Mouse (Mus musculus) hindbrain, postnatal 0 days (tissue): ENCODE data around the gene Sh3pxd2a. TPM values are rescaled to one million over a fixed set of nuclear protein-coding genes. Genes with fewer than 3 reads are reported as not detected.

ENCODE experiments used
- ATAC-seq: fragments of 200-750 bp; cut with Nextera tagmentation; 2 replicates; pipeline ENCODE4 v1.8.0; 2017; ENCODE audit warnings: mild to moderate bottlenecking, moderate TSS enrichment, moderate library complexity
- DNase-seq: peaks from one replicate; pipeline ENCODE4 v3.0.0-alpha.2; 2015; ENCODE audit warnings: low spot score
- H3K27ac ChIP-seq: fragments of 300-500 bp; sonication (generic); 2 replicates; pipeline ENCODE4 v1.5.1; 2014; ENCODE audit warnings: mild to moderate bottlenecking
- H3K27me3 ChIP-seq: fragments of 300-500 bp; sonication (generic); 2 replicates; pipeline ENCODE4 v1.6.1; 2014; ENCODE audit warnings: low read length, mixed read lengths; ENCODE audit not compliant: insufficient read depth
- H3K36me3 ChIP-seq: fragments of 300-500 bp; sonication (generic); 2 replicates; pipeline ENCODE4 v1.6.1; 2014; ENCODE audit warnings: low read length, mixed read lengths; ENCODE audit not compliant: insufficient read depth
- H3K4me1 ChIP-seq: fragments of 300-500 bp; sonication (generic); 2 replicates; pipeline ENCODE4 v1.6.1; 2014; ENCODE audit warnings: antibody characterized with exemption, low read length, mixed read lengths; ENCODE audit not compliant: insufficient read depth
- H3K4me2 ChIP-seq: fragments of 300-500 bp; sonication (generic); 2 replicates; pipeline ENCODE4 v1.6.1; 2014; ENCODE audit warnings: low read depth, mild to moderate bottlenecking, low read length, moderate library complexity, mixed read lengths
- H3K4me3 ChIP-seq: fragments of 300-500 bp; sonication (generic); 2 replicates; pipeline ENCODE4 v1.5.1; 2014; ENCODE audit warnings: low read length
- H3K9ac ChIP-seq: fragments of 300-500 bp; sonication (generic); replicated peaks from 2 replicates; pipeline ENCODE4 v1.6.1; 2014; ENCODE audit warnings: mild to moderate bottlenecking, low read length, moderate library complexity, mixed read lengths
- H3K9me3 ChIP-seq: fragments of 300-500 bp; sonication (generic); 2 replicates; pipeline ENCODE4 v1.6.1; 2016; ENCODE audit warnings: low read length, mixed read lengths
- CTCF ChIP-seq: IDR thresholded peaks from 2 replicates; pipeline ENCODE4 v1.5.1; 2016; ENCODE audit warnings: antibody characterized with exemption, control low read depth, low read depth
- WGBS: fragments of 180-500 bp; shearing (Covaris S2); extraction: QIAGEN DNeasy Blood & Tissue Kit; methylation state at CpG from one replicate; pipeline ENCODE4 v1.1.7; 2014; 5-methylcytosine and 5-hydroxymethylcytosine counted together
- polyA plus RNA-seq: library from polyadenylated mRNA; unstranded; fragments of >200 nt; fragmentation: Nextera tagmentation; extraction: Ambion mirVana; gene quantifications from 2 replicates; pipeline ENCODE4 v1.2.1, GENCODE M21; 2015
- total RNA-seq: library from RNA; depleted of rRNA; stranded (reverse); fragments of >200 nt; gene quantifications from 2 replicates; pipeline ENCODE4 v1.2.3, GENCODE M21; 2014

Sh3pxd2a gene
- total and polyA plus RNA-seq, 2 experiments from 2014 or later = 1.8 to 25.5 TPM

DNA sequence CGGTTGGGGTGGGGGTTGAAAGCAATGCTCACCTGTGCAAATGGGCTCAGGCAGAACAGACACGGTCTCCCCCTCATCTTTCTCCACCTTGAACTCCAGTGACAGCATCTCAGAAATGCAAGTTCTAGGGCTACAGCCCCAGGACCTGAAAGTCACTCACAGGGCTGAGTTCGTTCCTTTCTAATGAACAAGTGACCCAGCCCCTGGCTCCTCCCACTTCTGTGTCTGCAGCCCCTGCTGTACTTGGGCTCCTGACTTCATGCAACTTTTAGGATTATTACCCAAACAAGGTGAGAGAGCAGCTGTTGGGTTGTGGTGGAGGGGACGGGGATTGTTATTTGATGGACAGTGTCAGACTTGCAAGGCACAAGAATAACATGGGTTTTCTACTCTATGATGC is 23.2 kb downstream of the Sh3pxd2a start:
- H3K4me1 ChIP-seq = 0 out of 2 replicates have a peak, but pooled peaks cover 3% of the 10 kb centered on the region
- no peak for ATAC-seq
- no peak overlapping the region for H3K9ac ChIP-seq
- H3K27me3 ChIP-seq = no peaks in the 10 kb centered on the region
- H3K9me3 ChIP-seq = no peaks in the 10 kb centered on the region
- no peak for TF ChIP-seq CTCF
- 91% methylated on average over 4 of the region's 4 CpGs for WGBS
- no peak overlapping the region for H3K4me3 ChIP-seq
- H3K4me2 ChIP-seq = no peak overlapping the region
- H3K36me3 ChIP-seq = no peaks in the 10 kb centered on the region
- DNase-seq = no peak
- H3K27ac ChIP-seq = no peak overlapping the region

DNA sequence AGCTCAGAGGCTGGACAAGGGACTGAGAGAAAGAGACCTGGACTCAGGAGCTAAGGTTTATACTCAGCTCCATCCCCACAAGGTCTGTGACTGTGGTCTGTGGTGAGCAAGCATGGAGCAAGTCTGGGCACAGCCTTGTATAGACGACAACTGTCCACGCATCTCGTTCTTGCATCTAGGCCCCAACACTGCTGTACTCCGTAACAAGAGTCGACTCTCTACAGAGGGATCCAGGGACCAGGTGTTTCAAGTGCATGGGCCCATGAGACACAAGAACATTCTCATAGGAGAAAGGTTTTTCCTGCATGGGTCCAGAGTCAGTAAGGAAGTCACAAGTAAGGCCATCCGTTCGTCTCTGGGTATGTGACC is 23.8 kb downstream of the Sh3pxd2a start:
- no peak overlapping the region for H3K9ac ChIP-seq
- no peaks in the 10 kb centered on the region for H3K9me3 ChIP-seq
- H3K36me3 ChIP-seq = no peaks in the 10 kb centered on the region
- H3K4me2 ChIP-seq = no peak overlapping the region
- ATAC-seq (no peak), DNase-seq (no peak)
- 95% methylated on average over 7 of the region's 7 CpGs for WGBS
- H3K4me1 ChIP-seq = 0 out of 2 replicates have a peak, but pooled peaks cover 3% of the 10 kb centered on the region
- TF ChIP-seq CTCF = no peak
- no peak overlapping the region for H3K4me3 ChIP-seq
- H3K27me3 ChIP-seq = no peaks in the 10 kb centered on the region
- no peak overlapping the region for H3K27ac ChIP-seq

DNA sequence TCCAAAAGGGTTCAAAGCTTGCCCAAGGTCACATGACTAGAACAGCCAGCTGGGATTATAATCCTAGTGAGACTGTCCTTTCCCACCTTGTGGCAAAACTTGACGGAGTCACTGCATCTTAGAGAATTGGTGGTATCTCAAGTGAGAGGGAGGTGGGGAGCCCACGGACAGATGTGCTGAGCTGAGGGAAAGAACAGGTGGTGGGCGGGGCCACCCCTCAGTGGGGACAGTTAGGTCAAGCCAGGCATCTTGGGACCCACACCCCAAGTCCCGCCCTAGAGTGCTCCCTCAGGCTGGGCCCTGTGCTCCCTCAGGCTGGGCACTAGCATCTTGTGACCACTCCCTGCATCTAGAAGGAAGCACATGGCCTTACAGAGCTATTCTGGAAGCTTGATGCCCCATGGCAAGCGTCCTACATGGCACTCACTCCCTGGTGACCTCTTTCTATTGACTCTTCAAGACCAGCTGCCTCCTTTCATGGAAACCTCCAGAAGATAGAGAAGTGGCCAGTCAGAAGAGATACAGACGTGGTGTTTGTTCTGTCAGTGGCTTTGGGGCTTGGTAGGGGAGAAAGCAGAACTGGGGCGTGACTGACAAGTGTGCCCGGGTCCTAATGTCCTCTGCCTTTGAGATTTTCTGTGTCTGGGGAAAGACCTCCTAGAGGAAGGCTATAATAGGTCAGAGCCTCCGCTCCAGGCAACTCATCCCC is 24.3 kb downstream of the Sh3pxd2a start:
- no peak overlapping the region for H3K4me2 ChIP-seq
- no peaks in the 10 kb centered on the region for H3K36me3 ChIP-seq
- H3K9ac ChIP-seq = no peak overlapping the region
- H3K27me3 ChIP-seq = no peaks in the 10 kb centered on the region
- 90% methylated on average over 9 of the region's 9 CpGs for WGBS
- H3K4me3 ChIP-seq = no peak overlapping the region
- H3K4me1 ChIP-seq = 0 out of 2 replicates have a peak, but pooled peaks cover 3% of the 10 kb centered on the region
- DNase-seq (no peak), ATAC-seq (no peak)
- no peak overlapping the region for H3K27ac ChIP-seq
- no peaks in the 10 kb centered on the region for H3K9me3 ChIP-seq
- no peak for TF ChIP-seq CTCF

DNA sequence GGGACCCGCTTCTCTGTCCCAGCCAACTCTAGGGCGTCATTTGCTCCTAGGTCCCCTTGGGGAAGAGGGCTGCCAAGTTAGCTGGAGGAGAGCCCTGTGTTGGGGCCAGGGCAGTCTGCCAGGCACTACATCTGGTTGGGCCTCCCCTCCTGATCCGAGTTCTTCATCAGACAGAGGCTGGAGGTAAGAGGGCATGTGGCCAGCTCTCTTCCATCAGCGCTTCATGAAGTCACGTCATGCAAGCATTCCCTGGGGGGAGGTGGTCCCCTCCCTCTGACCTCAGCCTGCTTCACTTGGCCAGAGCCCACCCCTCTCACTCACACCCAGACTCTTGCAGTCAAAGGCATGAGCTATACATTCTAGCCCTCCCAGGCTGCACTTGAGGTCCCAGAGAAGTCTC is 25.8 kb downstream of the Sh3pxd2a start:
- no peak overlapping the region for H3K4me2 ChIP-seq
- H3K36me3 ChIP-seq = no peaks in the 10 kb centered on the region
- H3K4me3 ChIP-seq = no peak overlapping the region
- H3K4me1 ChIP-seq = 0 out of 2 replicates have a peak, but pooled peaks cover 3% of the 10 kb centered on the region
- H3K9me3 ChIP-seq = no peaks in the 10 kb centered on the region
- DNase-seq (peak; percentile 75), ATAC-seq (peak; percentile 58)
- H3K9ac ChIP-seq = no peak overlapping the region
- no peak overlapping the region for H3K27ac ChIP-seq
- no peak for TF ChIP-seq CTCF
- 24% methylated on average over 5 of the region's 5 CpGs for WGBS
- H3K27me3 ChIP-seq = no peaks in the 10 kb centered on the region

DNA sequence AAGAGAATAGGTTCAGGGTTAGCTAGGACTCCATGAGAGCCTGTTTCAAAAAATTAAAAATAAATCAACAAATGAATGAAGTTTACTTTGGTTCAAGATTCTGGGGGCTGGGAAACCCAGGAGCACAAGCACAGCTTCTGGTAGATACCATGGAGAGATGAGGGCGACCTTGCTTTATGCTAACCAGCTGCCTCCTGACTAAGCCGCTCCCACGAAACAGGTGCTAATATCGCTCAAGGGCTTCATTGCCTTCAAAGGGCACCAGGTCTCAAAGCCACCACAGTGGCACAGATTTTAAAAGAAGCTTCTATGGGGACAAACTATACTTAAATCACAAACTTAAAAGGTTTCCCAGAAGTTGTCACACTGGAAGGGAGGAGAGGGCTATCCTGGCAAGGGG is 27.2 kb downstream of the Sh3pxd2a start:
- no peaks in the 10 kb centered on the region for H3K9me3 ChIP-seq
- 0 out of 2 replicates have a peak, but pooled peaks cover 3% of the 10 kb centered on the region for H3K4me1 ChIP-seq
- H3K27me3 ChIP-seq = no peaks in the 10 kb centered on the region
- H3K27ac ChIP-seq = no peak overlapping the region
- no peak for ATAC-seq
- no peak for TF ChIP-seq CTCF
- no peak overlapping the region for H3K4me2 ChIP-seq
- 86% methylated on average over 4 of the region's 4 CpGs for WGBS
- H3K36me3 ChIP-seq = no peaks in the 10 kb centered on the region
- DNase-seq = no peak
- no peak overlapping the region for H3K4me3 ChIP-seq
- no peak overlapping the region for H3K9ac ChIP-seq

DNA sequence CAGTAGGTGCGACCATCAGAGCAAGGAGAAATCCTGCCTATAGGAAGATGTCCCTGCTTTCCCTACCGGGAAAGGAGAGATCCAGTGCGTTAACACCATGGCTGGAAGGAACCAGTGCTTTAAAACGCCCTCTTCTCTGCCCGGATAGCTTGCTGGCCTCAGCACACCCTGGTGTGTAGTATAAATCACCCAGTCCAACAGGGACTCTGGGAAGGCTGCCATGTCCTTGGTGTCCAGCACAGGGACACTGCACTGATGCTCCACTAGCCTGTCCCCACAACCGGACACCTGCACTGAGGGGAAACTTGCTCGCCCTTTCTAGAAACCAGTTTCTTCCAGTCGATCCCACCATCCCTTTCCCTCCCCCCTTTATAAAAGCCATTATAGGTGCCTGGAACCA is 28.0 kb downstream of the Sh3pxd2a start:
- Histone ChIP-seq H3K36me3 (no peaks in the 10 kb centered on the region), H3K4me2 (no peak overlapping the region), H3K9ac (no peak overlapping the region), H3K27ac (no peak overlapping the region), H3K27me3 (no peaks in the 10 kb centered on the region), H3K4me1 (0 out of 2 replicates have a peak, but pooled peaks cover 3% of the 10 kb centered on the region), H3K9me3 (no peaks in the 10 kb centered on the region), H3K4me3 (no peak overlapping the region)
- TF ChIP-seq CTCF = no peak
- no peak for ATAC-seq
- DNase-seq = no peak
- WGBS = 94% methylated on average over 8 of the region's 8 CpGs

DNA sequence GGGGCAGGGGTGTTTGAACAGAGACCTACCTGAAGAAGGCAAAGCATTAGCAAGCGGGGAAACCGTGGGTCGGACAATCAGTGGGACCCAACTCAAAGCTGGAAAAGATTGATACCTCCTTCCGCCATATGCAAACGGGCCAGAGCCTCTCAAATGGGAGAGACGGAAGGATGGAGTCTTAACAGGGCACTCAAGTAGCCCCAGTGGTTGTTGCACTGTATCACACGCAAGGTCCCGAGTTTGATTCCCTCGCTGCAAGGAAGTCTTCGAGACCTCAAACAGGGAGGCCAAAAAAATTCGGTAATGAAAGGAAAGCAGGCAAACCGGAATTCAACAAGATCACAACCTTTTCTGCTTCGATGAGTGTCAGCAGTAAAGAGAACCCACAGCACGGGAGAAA is 29.5 kb downstream of the Sh3pxd2a start:
- 94% methylated on average over 14 of the region's 14 CpGs for WGBS
- ATAC-seq (no peak), DNase-seq (no peak)
- H3K36me3 ChIP-seq = no peaks in the 10 kb centered on the region
- no peak overlapping the region for H3K4me3 ChIP-seq
- H3K27ac ChIP-seq = no peak overlapping the region
- no peak overlapping the region for H3K4me2 ChIP-seq
- no peaks in the 10 kb centered on the region for H3K9me3 ChIP-seq
- H3K9ac ChIP-seq = no peak overlapping the region
- H3K4me1 ChIP-seq = 0 out of 2 replicates have a peak, but pooled peaks cover 3% of the 10 kb centered on the region
- no peak for TF ChIP-seq CTCF
- H3K27me3 ChIP-seq = no peaks in the 10 kb centered on the region
